ENCODE assay signal across 19 mouse cellular contexts in genomic region chr13:57448906-57449305, GRCm38 (mm10).
DNase-seq lines count a peak whose midpoint lies in the region; ATAC-seq lines count a peak whose summit lies in the region.
"Had no signal": no experiment of that assay in that cellular context is flagged by ENCODE, and none has a peak within 500 bp of the region (broad histone marks: within the 10 kb centered on the region; RNA-seq: fewer than 3 reads in every experiment).

No protein-coding gene starts in this region.

- DNase-seq in forebrain, embryonic 14.5 days (ENCODE audit: low spot score) = peak; percentile 45
- peak; percentile 63 for DNase-seq in retina, postnatal 1 day
- DNase-seq in retina, embryonic 14.5 days (ENCODE audit: low spot score) = no peak
- DNase-seq in midbrain, embryonic 14.5 days = no peak
- DNase-seq in left cerebral cortex, adult 11 months (ENCODE audit: low spot score) = no peak
- no peak for DNase-seq in adrenal gland, adult 18-20 months (ENCODE audit: low spot score in 2 of 2)
- DNase-seq: adrenal gland, postnatal 14 days; cerebellum, adult 9-10 months; kidney, adult 2 months; layer of hippocampus, adult 9-11 months; liver, postnatal 0 days; thymus, adult 18-20 months; thymus, postnatal 36 days had no signal

- no peaks in the 10 kb centered on the region for H3K36me3 ChIP-seq in forebrain, embryonic 14.5 days (ENCODE audit: control insufficient read depth, insufficient read depth, low read length)
- no peaks in the 10 kb centered on the region for H3K36me3 ChIP-seq in forebrain, embryonic 12.5 days (replicated peaks)
- no peaks in the 10 kb centered on the region for H3K36me3 ChIP-seq in midbrain, embryonic 14.5 days (ENCODE audit: control insufficient read depth, insufficient read depth, low read length)
- H3K36me3 ChIP-seq: embryonic facial prominence, embryonic 15.5 days had no signal

- 0 out of 2 replicates have a peak, but pooled peaks cover 7% of the 10 kb centered on the region for H3K27me3 ChIP-seq in forebrain, embryonic 14.5 days (replicated peaks; ENCODE audit: control insufficient read depth, insufficient read depth, low read length)
- 0 out of 2 replicates have a peak, but pooled peaks cover 3% of the 10 kb centered on the region for H3K27me3 ChIP-seq in forebrain, embryonic 12.5 days
- H3K27me3 ChIP-seq in midbrain, embryonic 14.5 days (ENCODE audit: control insufficient read depth, insufficient read depth, low read length) = no peaks in the 10 kb centered on the region
- H3K27me3 ChIP-seq: embryonic facial prominence, embryonic 15.5 days had no signal

- no peaks in the 10 kb centered on the region for H3K9me3 ChIP-seq in forebrain, embryonic 14.5 days (replicated peaks; ENCODE audit: control insufficient read depth, low read length)
- H3K9me3 ChIP-seq in forebrain, embryonic 12.5 days = no peaks in the 10 kb centered on the region
- H3K9me3 ChIP-seq in midbrain, embryonic 14.5 days (ENCODE audit: control insufficient read depth, low read length) = no peaks in the 10 kb centered on the region
- H3K9me3 ChIP-seq: embryonic facial prominence, embryonic 15.5 days had no signal

- 40% methylated on average over 7 of the region's 7 CpGs for WGBS in forebrain, embryonic 14.5 days
- WGBS in forebrain, embryonic 12.5 days = 62% methylated on average over 7 of the region's 7 CpGs
- 71% methylated on average over 7 of the region's 7 CpGs for WGBS in midbrain, embryonic 14.5 days

- no peak overlapping the region for H3K4me3 ChIP-seq in forebrain, embryonic 14.5 days (ENCODE audit: low read depth, low read length)
- no peak overlapping the region for H3K4me3 ChIP-seq in forebrain, embryonic 12.5 days (replicated peaks)
- no peak overlapping the region for H3K4me3 ChIP-seq in midbrain, embryonic 14.5 days (replicated peaks; ENCODE audit: low read depth, low read length)
- H3K4me3 ChIP-seq: embryonic facial prominence, embryonic 15.5 days had no signal

- no peak overlapping the region for H3K4me2 ChIP-seq in forebrain, embryonic 14.5 days (ENCODE audit: low read length)
- H3K4me2 ChIP-seq in forebrain, embryonic 12.5 days = no peak overlapping the region
- H3K4me2 ChIP-seq in midbrain, embryonic 14.5 days (ENCODE audit: low read length) = no peak overlapping the region
- H3K4me2 ChIP-seq: embryonic facial prominence, embryonic 15.5 days; liver, embryonic 11.5 days had no signal

- no peak overlapping the region for H3K27ac ChIP-seq in forebrain, embryonic 14.5 days (ENCODE audit: low read depth, low read length)
- no peak overlapping the region for H3K27ac ChIP-seq in forebrain, embryonic 12.5 days
- peak overlapping the region; percentile 34; the same call in 1 of the 2 replicates for H3K27ac ChIP-seq in midbrain, embryonic 14.5 days (replicated peaks; ENCODE audit: low read depth, low read length)
- H3K27ac ChIP-seq: embryonic facial prominence, embryonic 15.5 days; kidney, postnatal 0 days had no signal

- no peak overlapping the region for H3K9ac ChIP-seq in forebrain, embryonic 14.5 days (ENCODE audit: low read length)
- no peak overlapping the region for H3K9ac ChIP-seq in forebrain, embryonic 12.5 days
- H3K9ac ChIP-seq in midbrain, embryonic 14.5 days (replicated peaks; ENCODE audit: low read length) = no peak overlapping the region
- H3K9ac ChIP-seq: embryonic facial prominence, embryonic 15.5 days; liver, postnatal 0 days had no signal

- peaks cover 14% of the 10 kb centered on the region for H3K4me1 ChIP-seq in forebrain, embryonic 14.5 days (ENCODE audit: control insufficient read depth, insufficient read depth, low read length)
- H3K4me1 ChIP-seq in forebrain, embryonic 12.5 days = peaks cover 27% of the 10 kb centered on the region
- peaks cover 22% of the 10 kb centered on the region for H3K4me1 ChIP-seq in midbrain, embryonic 14.5 days (ENCODE audit: control insufficient read depth, insufficient read depth, low read length)

- peak; percentile 34; the same call in 1 of the 2 replicates for ATAC-seq in forebrain, embryonic 14.5 days
- no peak for ATAC-seq in forebrain, embryonic 12.5 days (ENCODE audit: low FRiP score)
- no peak for ATAC-seq in midbrain, embryonic 14.5 days (ENCODE audit: low FRiP score, low TSS enrichment)
- ATAC-seq: inflammation-experienced regulatory T-cells, adult 6 months; liver, postnatal 0 days; lung, postnatal 0 days had no signal

Comparison
In these comparisons a context has a peak if more than half of its experiments do, and no peak if none do; other contexts are left out.
1. DNase-seq: peak in forebrain, embryonic 14.5 days (single experiment) and retina, postnatal 1 day (single experiment); none in retina, embryonic 14.5 days (single experiment), midbrain, embryonic 14.5 days (single experiment), left cerebral cortex, adult 11 months (single experiment) and adrenal gland, adult 18-20 months (0 of 2).